Mouse (Mus musculus) adrenal gland, adult 10 weeks (tissue): Measurements from ENCODE around the gene 6430548M08Rik. TPM values are rescaled to one million over a fixed set of nuclear protein-coding genes. Genes with fewer than 3 reads are reported as not detected.

Source experiments
- polyA plus RNA-seq: library from polyadenylated mRNA; stranded (reverse); fragments of 350-450 nt; fragmentation: Illumina TruSeq; extraction: RNeasy Lipid Tissue Mini Kit (QIAGEN cat#74804); gene quantifications from one replicate; pipeline ENCODE4 v1.2.3, GENCODE M21; 2014; ENCODE audit warnings: low read depth, low replicate concordance

6430548M08Rik gene
- 37.1 TPM for polyA plus RNA-seq

GRCm38 (mm10) chr8:120113758-120114255 is at the start of gene 6430548M08Rik:
TSS of gene 6430548M08Rik (plus strand) at chr8:120114152.

GRCm38 (mm10) chr8:120101068-120101972 is 12.6 kb upstream of the 6430548M08Rik start, which contains the start of gene Zdhhc7:
TSS of gene Zdhhc7 (minus strand) at chr8:120101482.

GRCm38 (mm10) chr8:120177318-120178123 is 63.6 kb downstream of the 6430548M08Rik start, which contains the start of gene Fam92b:
TSS of gene Fam92b (minus strand) at chr8:120177466.

Other genes starting within 250 kb of the 6430548M08Rik start
- gene Usp10, start 203.8 kb upstream of the 6430548M08Rik start, polyA plus RNA-seq = 37.8 TPM
- gene Gm20388, start 203.3 kb upstream of the 6430548M08Rik start, polyA plus RNA-seq = 7.6 TPM
- gene Crispld2, start 121.7 kb upstream of the 6430548M08Rik start, polyA plus RNA-seq = 3.7 TPM
- gene Zdhhc7, start 12.7 kb upstream of the 6430548M08Rik start, polyA plus RNA-seq = 2.9 TPM
- gene Fam92b, start 63.3 kb downstream of the 6430548M08Rik start, polyA plus RNA-seq = not detected
- 1.7 TPM for gene Gse1, start 114.3 kb downstream of the 6430548M08Rik start, polyA plus RNA-seq